Comparison of ENCODE assay signal across 35 mouse cellular contexts in genomic region chr2:77892573-77892972, GRCm38 (mm10).
"Had no signal": no experiment of that assay in that cellular context is flagged by ENCODE, and none has a peak within 500 bp of the region (broad histone marks: within the 10 kb centered on the region; RNA-seq: fewer than 3 reads in every experiment).

No protein-coding gene starts in this region.

- H3K4me3 ChIP-seq: heart, embryonic 10.5 days; heart, embryonic 12.5 days; heart, embryonic 13.5 days; heart, embryonic 15.5 days; hindbrain, embryonic 10.5 days; hindbrain, embryonic 12.5 days; hindbrain, embryonic 13.5 days; hindbrain, embryonic 15.5 days; intestine, embryonic 15.5 days; kidney, embryonic 15.5 days; layer of hippocampus, adult 2 months had no signal

- H3K4me1 ChIP-seq: heart, embryonic 10.5 days; heart, embryonic 12.5 days; heart, embryonic 13.5 days; heart, embryonic 15.5 days; hindbrain, embryonic 10.5 days; hindbrain, embryonic 12.5 days; hindbrain, embryonic 13.5 days; hindbrain, embryonic 15.5 days; intestine, embryonic 15.5 days; kidney, embryonic 15.5 days had no signal

- ATAC-seq: hindbrain, embryonic 16.5 days; hindbrain, postnatal 0 days; inflammation-experienced regulatory T-cells, adult 6 months; intestine, embryonic 15.5 days; intestine, embryonic 16.5 days; intestine, postnatal 0 days had no signal

- H3K27me3 ChIP-seq: heart, embryonic 12.5 days; heart, embryonic 13.5 days; heart, embryonic 15.5 days; hindbrain, embryonic 12.5 days; hindbrain, embryonic 13.5 days; hindbrain, embryonic 15.5 days; intestine, embryonic 15.5 days; kidney, embryonic 15.5 days had no signal

- H3K9me3 ChIP-seq: heart, embryonic 10.5 days; heart, embryonic 12.5 days; heart, embryonic 15.5 days; hindbrain, embryonic 10.5 days; hindbrain, embryonic 12.5 days; hindbrain, embryonic 13.5 days; hindbrain, embryonic 15.5 days; intestine, embryonic 15.5 days; kidney, embryonic 15.5 days had no signal

- H3K4me2 ChIP-seq: heart, embryonic 11.5 days; heart, embryonic 12.5 days; heart, embryonic 13.5 days; heart, embryonic 15.5 days; hindbrain, embryonic 12.5 days; hindbrain, embryonic 13.5 days; hindbrain, embryonic 14.5 days; hindbrain, embryonic 15.5 days; intestine, embryonic 15.5 days; kidney, embryonic 15.5 days had no signal

- H3K27ac ChIP-seq: heart, embryonic 10.5 days; heart, embryonic 13.5 days; heart, embryonic 15.5 days; hindbrain, embryonic 10.5 days; hindbrain, embryonic 12.5 days; hindbrain, embryonic 13.5 days; hindbrain, embryonic 14.5 days; hindbrain, embryonic 15.5 days; hindbrain, postnatal 0 days; intestine, embryonic 15.5 days; kidney, embryonic 15.5 days; kidney, postnatal 0 days; layer of hippocampus, adult 2 months had no signal

- DNase-seq: heart, postnatal 10 days; heart, postnatal 14 days; heart, postnatal 36 days; heart, postnatal 4 days; kidney, adult 11 months; kidney, adult 18-20 months; kidney, adult 2 months; kidney, adult 8-10 months; kidney, adult 9 months; kidney, postnatal 10 days; kidney, postnatal 14 days; kidney, postnatal 25 days; kidney, postnatal 36 days; kidney, postnatal 4 days; layer of hippocampus, adult 9-11 months; layer of hippocampus, postnatal 36 days had no signal

- H3K9ac ChIP-seq: heart, embryonic 12.5 days; heart, embryonic 13.5 days; heart, embryonic 15.5 days; hindbrain, embryonic 12.5 days; hindbrain, embryonic 13.5 days; hindbrain, embryonic 14.5 days; hindbrain, embryonic 15.5 days; intestine, embryonic 15.5 days; kidney, embryonic 15.5 days had no signal
